Mouse (Mus musculus): ENCODE data around the gene Osm. TPM values are rescaled to one million over a fixed set of nuclear protein-coding genes. Genes with fewer than 3 reads are reported as not detected.

Osm gene
- total RNA-seq, 1 experiment = 0.98 TPM

- H3K27ac ChIP-seq (ENCODE audit: insufficient read depth, low read depth, low read length, poor library complexity, severe bottlenecking) = no peak overlapping the region
- no peak overlapping the region for H3K4me3 ChIP-seq (ENCODE audit: insufficient read depth in 1 of 2, low read depth in 1 of 2, low read length in 2 of 2, poor library complexity in 1 of 2, severe bottlenecking in 1 of 2)
- H3K9ac ChIP-seq (ENCODE audit: insufficient read depth, low read depth, low read length, poor library complexity, severe bottlenecking) = no peak overlapping the region
- no peaks in the 10 kb centered on the region for H3K4me1 ChIP-seq (ENCODE audit: control insufficient read depth in 2 of 2, insufficient read depth in 2 of 2, low read length in 2 of 2, poor library complexity in 1 of 2)
- in situ Hi-C loops (cut with MboI; ENCODE audit: low sequenced_read_pairs in 2 of 2, unreplicated experiment in 2 of 2) = no loop called here
- DNase-seq (ENCODE audit: low read depth, low spot score) = no peak
- TF ChIP-seq ZNF384 (IDR thresholded peaks at IDR 0.05; ENCODE audit: low read depth, low read length) (no peak), MAFK (IDR thresholded peaks at IDR 0.05; ENCODE audit: insufficient read depth, low read depth, low read length) (no peak), HCFC1 (IDR thresholded peaks at IDR 0.05; ENCODE audit: borderline replicate concordance, insufficient read depth, low read length) (no peak), ZC3H11A (IDR thresholded peaks at IDR 0.05; ENCODE audit: borderline replicate concordance, low read depth, low read length) (no peak), CHD2 (IDR thresholded peaks at IDR 0.05; ENCODE audit: low read depth, low read length) (no peak)
- no peaks in the 10 kb centered on the region for H3K9me3 ChIP-seq (ENCODE audit: control insufficient read depth, insufficient read depth, low read depth, low read length)
- H3K36me3 ChIP-seq (ENCODE audit: control insufficient read depth, insufficient read depth, low read length, poor library complexity, severe bottlenecking) = peaks cover 14% of the 10 kb centered on the region; the same call in 1 of the 2 replicates
These were observed 31.0 kb upstream of the Osm start for GRCm38 (mm10) chr11:4205097-4205655.

- H3K9ac ChIP-seq (ENCODE audit: insufficient read depth, low read depth, low read length, poor library complexity, severe bottlenecking) = no peak overlapping the region
- in situ Hi-C loops (cut with MboI; ENCODE audit: low sequenced_read_pairs in 2 of 2, unreplicated experiment in 2 of 2) = no loop called here
- no peak overlapping the region for H3K4me3 ChIP-seq (ENCODE audit: insufficient read depth in 1 of 2, low read depth in 1 of 2, low read length in 2 of 2, poor library complexity in 1 of 2, severe bottlenecking in 1 of 2)
- TF ChIP-seq CHD2 (IDR thresholded peaks at IDR 0.05; ENCODE audit: low read depth, low read length) (no peak), ZC3H11A (IDR thresholded peaks at IDR 0.05; ENCODE audit: borderline replicate concordance, low read depth, low read length) (no peak)
- no peaks in the 10 kb centered on the region for H3K4me1 ChIP-seq (ENCODE audit: control insufficient read depth in 2 of 2, insufficient read depth in 2 of 2, low read length in 2 of 2, poor library complexity in 1 of 2)
- H3K36me3 ChIP-seq (ENCODE audit: control insufficient read depth, insufficient read depth, low read length, poor library complexity, severe bottlenecking) = peaks cover 14% of the 10 kb centered on the region; the same call in 1 of the 2 replicates
- no peak overlapping the region for H3K27ac ChIP-seq (ENCODE audit: insufficient read depth, low read depth, low read length, poor library complexity, severe bottlenecking)
- DNase-seq (ENCODE audit: low read depth, low spot score) = no peak
- no peaks in the 10 kb centered on the region for H3K9me3 ChIP-seq (ENCODE audit: control insufficient read depth, insufficient read depth, low read depth, low read length)
These were observed 30.3 kb upstream of the Osm start for GRCm38 (mm10) chr11:4205951-4206350.

- Histone ChIP-seq H3K4me3 (ENCODE audit: insufficient read depth in 1 of 2, low read depth in 1 of 2, low read length in 2 of 2, poor library complexity in 1 of 2, severe bottlenecking in 1 of 2) (no peak overlapping the region), H3K36me3 (ENCODE audit: control insufficient read depth, insufficient read depth, low read length, poor library complexity, severe bottlenecking) (peaks cover 14% of the 10 kb centered on the region; the same call in 1 of the 2 replicates), H3K9ac (ENCODE audit: insufficient read depth, low read depth, low read length, poor library complexity, severe bottlenecking) (no peak overlapping the region), H3K9me3 (ENCODE audit: control insufficient read depth, insufficient read depth, low read depth, low read length) (no peaks in the 10 kb centered on the region), H3K27ac (ENCODE audit: insufficient read depth, low read depth, low read length, poor library complexity, severe bottlenecking) (no peak overlapping the region), H3K4me1 (ENCODE audit: control insufficient read depth in 2 of 2, insufficient read depth in 2 of 2, low read length in 2 of 2, poor library complexity in 1 of 2) (no peaks in the 10 kb centered on the region)
- no peak for DNase-seq (ENCODE audit: low read depth, low spot score)
- in situ Hi-C loops (cut with MboI; ENCODE audit: low sequenced_read_pairs in 2 of 2, unreplicated experiment in 2 of 2) = no loop called here
- no peak for TF ChIP-seq ZC3H11A (IDR thresholded peaks at IDR 0.05; ENCODE audit: borderline replicate concordance, low read depth, low read length)
These were observed 29.7 kb upstream of the Osm start for GRCm38 (mm10) chr11:4206563-4206962.

GRCm38 (mm10) chr11:4207655-4208054 lies 28.6 kb upstream of the Osm start:
- Histone ChIP-seq H3K4me1 (ENCODE audit: control insufficient read depth in 2 of 2, insufficient read depth in 2 of 2, low read length in 2 of 2, poor library complexity in 1 of 2) (peaks cover 0 to 2% of the 10 kb centered on the region in 2 experiments; a peak in 1 of 4 replicates), H3K9me3 (ENCODE audit: control insufficient read depth, insufficient read depth, low read depth, low read length) (no peaks in the 10 kb centered on the region), H3K36me3 (ENCODE audit: control insufficient read depth, insufficient read depth, low read length, poor library complexity, severe bottlenecking) (peaks cover 18% of the 10 kb centered on the region; the same call in 1 of the 2 replicates), H3K4me3 (ENCODE audit: insufficient read depth in 1 of 2, low read depth in 1 of 2, low read length in 2 of 2, poor library complexity in 1 of 2, severe bottlenecking in 1 of 2) (no peak overlapping the region), H3K9ac (ENCODE audit: insufficient read depth, low read depth, low read length, poor library complexity, severe bottlenecking) (no peak overlapping the region), H3K27ac (ENCODE audit: insufficient read depth, low read depth, low read length, poor library complexity, severe bottlenecking) (no peak overlapping the region)
- DNase-seq (ENCODE audit: low read depth, low spot score) = no peak
- in situ Hi-C loops (cut with MboI; ENCODE audit: low sequenced_read_pairs in 2 of 2, unreplicated experiment in 2 of 2) = no loop called here
- no peak for TF ChIP-seq CHD2 (IDR thresholded peaks at IDR 0.05; ENCODE audit: low read depth, low read length)

DNA sequence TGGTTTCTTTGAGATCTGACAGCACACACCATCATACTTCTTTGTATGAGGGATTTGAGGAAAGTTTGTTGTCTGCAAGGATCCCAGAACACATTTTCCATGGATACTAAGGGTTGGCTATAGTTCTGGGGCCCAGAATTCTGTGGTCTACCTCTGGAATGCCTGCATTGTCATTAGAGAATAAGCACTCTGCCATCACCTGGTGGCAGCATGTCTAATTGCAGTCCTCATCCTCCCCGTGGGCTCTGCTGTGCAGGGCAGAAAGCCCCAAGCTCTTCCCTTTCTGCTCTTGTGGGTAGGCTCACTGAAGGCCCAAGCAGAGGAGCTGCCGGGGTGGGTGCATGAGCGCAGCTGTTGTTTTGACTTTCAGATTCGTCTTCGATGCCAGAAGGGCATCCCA lies 26.7 kb upstream of the Osm start:
- Histone ChIP-seq H3K36me3 (ENCODE audit: control insufficient read depth, insufficient read depth, low read length, poor library complexity, severe bottlenecking) (peaks cover 24% of the 10 kb centered on the region; the same call in 1 of the 2 replicates), H3K9ac (ENCODE audit: insufficient read depth, low read depth, low read length, poor library complexity, severe bottlenecking) (no peak overlapping the region), H3K4me3 (ENCODE audit: insufficient read depth in 1 of 2, low read depth in 1 of 2, low read length in 2 of 2, poor library complexity in 1 of 2, severe bottlenecking in 1 of 2) (no peak overlapping the region), H3K27ac (ENCODE audit: insufficient read depth, low read depth, low read length, poor library complexity, severe bottlenecking) (no peak overlapping the region), H3K9me3 (ENCODE audit: control insufficient read depth, insufficient read depth, low read depth, low read length) (no peaks in the 10 kb centered on the region), H3K4me1 (ENCODE audit: control insufficient read depth in 2 of 2, insufficient read depth in 2 of 2, low read length in 2 of 2, poor library complexity in 1 of 2) (peaks cover 2 to 11% of the 10 kb centered on the region in 2 experiments; a peak in 1 of 4 replicates)
- in situ Hi-C loops (cut with MboI; ENCODE audit: low sequenced_read_pairs in 2 of 2, unreplicated experiment in 2 of 2) = no loop called here
- TF ChIP-seq ZNF384 (IDR thresholded peaks at IDR 0.05; ENCODE audit: low read depth, low read length) (no peak), CHD2 (IDR thresholded peaks at IDR 0.05; ENCODE audit: low read depth, low read length) (no peak), HCFC1 (IDR thresholded peaks at IDR 0.05; ENCODE audit: borderline replicate concordance, insufficient read depth, low read length) (no peak), ZC3H11A (IDR thresholded peaks at IDR 0.05; ENCODE audit: borderline replicate concordance, low read depth, low read length) (no peak), MAFK (IDR thresholded peaks at IDR 0.05; ENCODE audit: insufficient read depth, low read depth, low read length) (no peak)
- DNase-seq (ENCODE audit: low read depth, low spot score) = no peak
